Mouse (Mus musculus) CH12.LX (cell line): ENCODE data around the gene Foxp1.

ENCODE experiments used
- CHD1 ChIP-seq: IDR thresholded peaks from 2 replicates; pipeline ENCODE4 v1.6.1; 2012; ENCODE audit warnings: low read depth, low read length, improper control_type of control experiment, inconsistent platforms
- CTCF ChIP-seq, 2 experiments: IDR thresholded peaks in 1 of 2; conservative IDR thresholded peaks in 1 of 2; 2 replicates each; pipeline ENCODE4 v1.5.1; 2011 to 2012; ENCODE audit warnings: low read depth in 2 of 2, low read length in 2 of 2, improper control_type of control experiment in 1 of 2, inconsistent platforms in 1 of 2, mild to moderate bottlenecking in 1 of 2, moderate library complexity in 1 of 2
- E2F4 ChIP-seq: IDR thresholded peaks from 2 replicates; pipeline ENCODE4 v1.6.1; 2011; ENCODE audit warnings: low read depth, low read length, improper control_type of control experiment; ENCODE audit not compliant: insufficient replicate concordance
- EP300 ChIP-seq: IDR thresholded peaks from 2 replicates; pipeline ENCODE4 v1.6.1; 2011; ENCODE audit warnings: low read length, improper control_type of control experiment
- HCFC1 ChIP-seq: IDR thresholded peaks from 2 replicates; pipeline ENCODE4 v1.6.1; 2012; ENCODE audit warnings: low read depth, mild to moderate bottlenecking, inconsistent platforms, low read length, improper control_type of control experiment
- MYC ChIP-seq: IDR thresholded peaks from 2 replicates; pipeline ENCODE4 v1.6.1; 2011; ENCODE audit warnings: low read depth, mild to moderate bottlenecking, improper control_type of control experiment, low read length
- POLR2A ChIP-seq: IDR thresholded peaks from 2 replicates; pipeline ENCODE4 v1.6.1; 2011; ENCODE audit warnings: low read depth, mild to moderate bottlenecking, improper control_type of control experiment, low read length
- POLR2AphosphoS2 ChIP-seq: IDR thresholded peaks from 2 replicates; pipeline ENCODE4 v1.6.1; 2011; ENCODE audit warnings: low read depth, low read length, improper control_type of control experiment
- RAD21 ChIP-seq: IDR thresholded peaks from 2 replicates; pipeline ENCODE4 v1.6.1; 2011; ENCODE audit warnings: low read depth, mild to moderate bottlenecking, low read length, improper control_type of control experiment, moderate library complexity
- ZC3H11A ChIP-seq: IDR thresholded peaks from 2 replicates; pipeline ENCODE4 v1.6.1; 2012; ENCODE audit warnings: low read depth, mild to moderate bottlenecking, inconsistent platforms, low read length, improper control_type of control experiment

DNA sequence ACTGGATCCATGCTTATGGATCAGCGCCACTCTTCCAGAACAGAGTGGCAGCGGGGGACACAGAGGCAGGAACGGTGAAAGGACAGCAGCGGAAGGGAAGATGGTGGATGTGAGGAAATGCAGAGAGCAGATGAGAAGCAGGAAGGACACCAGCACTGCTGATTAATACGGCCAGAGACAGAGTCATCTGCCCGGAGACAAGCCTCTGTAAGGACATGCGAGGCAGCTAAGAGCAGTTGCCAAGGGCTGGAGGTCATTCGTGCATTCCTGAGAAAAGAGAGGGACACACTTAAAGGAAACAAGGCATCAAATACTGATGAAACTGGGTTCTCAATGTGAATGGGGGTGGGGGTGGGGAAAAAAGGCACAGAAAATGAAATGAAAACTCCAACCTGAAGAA, 459.6 kb downstream of the Foxp1 start:
- TF ChIP-seq CTCF (conservative IDR thresholded peaks at IDR 0.05 in 1 of 2, IDR thresholded peaks at IDR 0.05 in 1 of 2; ENCODE audit: low read depth in 2 of 2, low read length in 2 of 2) = no peak
- no peak for TF ChIP-seq CHD1
- TF ChIP-seq ZC3H11A = no peak
- TF ChIP-seq HCFC1 = no peak
- no peak for TF ChIP-seq E2F4
- TF ChIP-seq EP300 = no peak
- no peak for TF ChIP-seq POLR2A
- no peak for TF ChIP-seq MYC
- TF ChIP-seq RAD21 = no peak
- TF ChIP-seq POLR2AphosphoS2 = no peak
